Mouse (Mus musculus) stomach, embryonic 16.5 days (tissue): ENCODE data around the gene Tpcn2. TPM values are rescaled to one million over a fixed set of nuclear protein-coding genes. Genes with fewer than 3 reads are reported as not detected.

ENCODE experiments used
- ATAC-seq: fragments of 200-750 bp; cut with Nextera tagmentation; 2 replicates; pipeline ENCODE4 v1.8.0; 2017; ENCODE audit warnings: moderate number of reproducible peaks, moderate TSS enrichment; ENCODE audit not compliant: insufficient read depth, low FRiP score
- H3K27ac ChIP-seq: fragments of 300-500 bp; sonication (generic); 2 replicates; pipeline ENCODE4 v1.5.1; 2014; ENCODE audit warnings: low read length
- H3K27me3 ChIP-seq: fragments of 300-500 bp; sonication (generic); 2 replicates; pipeline ENCODE4 v1.6.1; 2014; ENCODE audit warnings: low read length, control low read depth, mixed read lengths; ENCODE audit not compliant: control insufficient read depth, insufficient read depth
- H3K36me3 ChIP-seq: fragments of 300-500 bp; sonication (generic); 2 replicates; pipeline ENCODE4 v1.6.1; 2014; ENCODE audit warnings: low read length; ENCODE audit not compliant: control insufficient read depth, insufficient read depth
- H3K4me1 ChIP-seq: fragments of 300-500 bp; sonication (generic); 2 replicates; pipeline ENCODE4 v1.6.1; 2014; ENCODE audit warnings: low read length, control low read depth, mixed read lengths; ENCODE audit not compliant: control insufficient read depth, insufficient read depth
- H3K4me2 ChIP-seq: fragments of 300-500 bp; sonication (generic); 2 replicates; pipeline ENCODE4 v1.6.1; 2014; ENCODE audit warnings: low read depth, low read length, mixed read lengths
- H3K4me3 ChIP-seq: fragments of 300-500 bp; sonication (generic); replicated peaks from 2 replicates; pipeline ENCODE4 v1.5.1; 2014; ENCODE audit warnings: mild to moderate bottlenecking, low read length
- H3K9ac ChIP-seq: fragments of 300-500 bp; sonication (generic); 2 replicates; pipeline ENCODE4 v1.6.1; 2014; ENCODE audit warnings: low read length
- H3K9me3 ChIP-seq: fragments of 300-500 bp; sonication (generic); replicated peaks from 2 replicates; pipeline ENCODE4 v1.6.1; 2016; ENCODE audit warnings: low read length, control low read depth; ENCODE audit not compliant: control insufficient read depth
- WGBS: fragments of 180-500 bp; shearing (Covaris S2); extraction: QIAGEN DNeasy Blood & Tissue Kit; methylation state at CpG from one replicate; pipeline ENCODE4 v1.1.7; 2014; 5-methylcytosine and 5-hydroxymethylcytosine counted together
- polyA plus RNA-seq: library from polyadenylated mRNA; unstranded; fragments of >200 nt; fragmentation: Nextera tagmentation; extraction: Ambion mirVana; gene quantifications from 2 replicates; pipeline ENCODE4 v1.2.1, GENCODE M21; 2015

Gene Tpcn2
- polyA plus RNA-seq, 1 experiment from 2014 or later, result 9.7 TPM

DNA sequence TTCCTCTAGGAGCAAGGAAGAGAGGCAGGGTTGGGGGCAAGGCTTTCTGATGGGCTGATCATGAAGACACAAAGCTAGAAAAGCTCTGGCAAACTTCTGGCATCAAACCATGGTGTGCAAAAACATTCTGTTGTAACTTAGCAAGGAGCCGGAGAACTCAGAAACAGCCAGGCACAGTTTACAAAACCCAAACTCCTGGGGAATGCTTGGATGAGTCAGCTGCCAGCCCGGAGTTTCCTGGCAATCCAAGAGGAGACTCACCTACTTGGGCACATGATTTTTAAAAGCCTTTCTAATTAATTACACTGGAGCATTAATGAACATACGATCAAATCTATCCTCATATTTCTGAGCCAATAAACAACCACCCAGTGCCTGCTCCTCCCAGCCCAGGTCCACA lies 28.3 kb upstream of the Tpcn2 start:
- Histone ChIP-seq H3K27me3 (no peaks in the 10 kb centered on the region), H3K9ac (no peak overlapping the region), H3K4me1 (no peaks in the 10 kb centered on the region), H3K27ac (no peak overlapping the region), H3K36me3 (no peaks in the 10 kb centered on the region), H3K4me3 (no peak overlapping the region), H3K4me2 (no peak overlapping the region), H3K9me3 (no peaks in the 10 kb centered on the region)
- ATAC-seq, result no peak
- WGBS, result 53% methylated on average over 3 of the region's 3 CpGs

- H3K9ac ChIP-seq, result no peak overlapping the region
- no peaks in the 10 kb centered on the region for H3K27me3 ChIP-seq
- H3K9me3 ChIP-seq, result no peaks in the 10 kb centered on the region
- H3K27ac ChIP-seq, result no peak overlapping the region
- ATAC-seq, result no peak
- no peaks in the 10 kb centered on the region for H3K36me3 ChIP-seq
- no peak overlapping the region for H3K4me3 ChIP-seq
- 52% methylated on average over 5 of the region's 5 CpGs for WGBS
- H3K4me2 ChIP-seq, result no peak overlapping the region
- H3K4me1 ChIP-seq, result no peaks in the 10 kb centered on the region
Measured at GRCm38 (mm10) chr7:145310526-145310925, 26.7 kb upstream of the Tpcn2 start.

- Histone ChIP-seq H3K4me3 (no peak overlapping the region), H3K36me3 (no peaks in the 10 kb centered on the region), H3K4me1 (no peaks in the 10 kb centered on the region), H3K4me2 (no peak overlapping the region), H3K27me3 (no peaks in the 10 kb centered on the region), H3K27ac (no peak overlapping the region), H3K9me3 (no peaks in the 10 kb centered on the region), H3K9ac (no peak overlapping the region)
- 72% methylated on average over 1 of the region's 1 CpGs for WGBS
- no peak for ATAC-seq
Measured at GRCm38 (mm10) chr7:145309877-145310276, 26.1 kb upstream of the Tpcn2 start.

GRCm38 (mm10) chr7:145308866-145309265 lies 25.1 kb upstream of the Tpcn2 start:
- Histone ChIP-seq H3K4me3 (no peak overlapping the region), H3K27me3 (no peaks in the 10 kb centered on the region), H3K9me3 (no peaks in the 10 kb centered on the region), H3K4me1 (no peaks in the 10 kb centered on the region), H3K4me2 (no peak overlapping the region), H3K9ac (no peak overlapping the region), H3K27ac (no peak overlapping the region), H3K36me3 (no peaks in the 10 kb centered on the region)
- 55% methylated on average over 4 of the region's 4 CpGs for WGBS
- peak; percentile 30; the same call in 1 of the 2 replicates for ATAC-seq

DNA sequence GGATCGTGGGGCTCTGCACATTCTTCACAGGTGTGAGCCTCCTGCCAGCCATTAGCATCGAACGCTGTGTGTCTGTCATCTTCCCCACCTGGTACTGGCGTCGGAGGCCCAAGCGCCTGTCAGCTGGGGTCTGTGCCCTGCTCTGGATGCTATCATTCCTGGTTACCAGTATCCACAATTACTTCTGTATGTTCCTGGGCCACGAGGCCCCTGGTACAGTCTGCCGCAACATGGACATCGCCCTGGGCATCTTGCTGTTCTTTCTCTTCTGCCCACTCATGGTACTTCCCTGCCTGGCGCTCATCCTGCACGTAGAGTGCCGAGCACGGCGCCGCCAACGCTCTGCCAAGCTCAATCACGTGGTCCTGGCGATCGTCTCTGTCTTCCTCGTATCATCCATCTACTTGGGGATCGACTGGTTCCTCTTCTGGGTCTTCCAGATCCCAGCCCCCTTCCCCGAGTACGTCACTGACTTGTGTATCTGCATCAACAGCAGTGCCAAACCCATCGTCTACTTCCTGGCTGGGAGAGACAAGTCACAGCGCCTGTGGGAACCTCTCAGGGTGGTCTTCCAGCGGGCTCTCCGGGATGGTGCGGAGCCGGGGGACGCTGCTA lies 24.4 kb upstream of the Tpcn2 start:
- Histone ChIP-seq H3K4me2 (no peak overlapping the region), H3K27me3 (no peaks in the 10 kb centered on the region), H3K4me1 (peaks cover 1% of the 10 kb centered on the region; the same call in 1 of the 2 replicates), H3K36me3 (no peaks in the 10 kb centered on the region), H3K9me3 (no peaks in the 10 kb centered on the region), H3K27ac (no peak overlapping the region), H3K4me3 (no peak overlapping the region), H3K9ac (no peak overlapping the region)
- WGBS, result 70% methylated on average over 30 of the region's 30 CpGs
- ATAC-seq, result no peak

- no peaks in the 10 kb centered on the region for H3K27me3 ChIP-seq
- no peak for ATAC-seq
- no peaks in the 10 kb centered on the region for H3K36me3 ChIP-seq
- H3K4me2 ChIP-seq, result no peak overlapping the region
- H3K9me3 ChIP-seq, result no peaks in the 10 kb centered on the region
- no peak overlapping the region for H3K9ac ChIP-seq
- H3K4me1 ChIP-seq, result peaks cover 5% of the 10 kb centered on the region
- 83% methylated on average over 10 of the region's 10 CpGs for WGBS
- no peak overlapping the region for H3K4me3 ChIP-seq
- H3K27ac ChIP-seq, result no peak overlapping the region
Measured at GRCm38 (mm10) chr7:145307636-145308035, 23.8 kb upstream of the Tpcn2 start.

DNA sequence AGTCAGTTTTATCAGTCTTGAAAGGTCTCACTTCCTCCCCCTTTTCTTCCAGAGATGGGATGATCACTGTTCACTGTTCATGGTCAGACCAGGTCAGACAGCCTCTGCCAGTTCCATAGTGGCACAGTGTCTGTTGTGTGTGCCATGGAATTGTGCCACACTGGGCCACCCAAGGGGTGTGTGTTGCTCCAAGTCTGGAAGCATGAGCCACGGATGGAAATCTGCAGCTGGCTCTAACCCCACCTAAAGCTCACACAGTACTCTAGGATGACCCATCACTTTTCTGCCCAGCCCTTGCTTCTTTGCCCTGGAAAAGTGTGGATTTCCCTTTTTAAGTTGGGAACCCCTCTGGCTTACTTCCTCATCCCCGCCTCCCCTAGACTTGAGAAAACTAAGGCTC lies 20.3 kb upstream of the Tpcn2 start:
- Histone ChIP-seq H3K27me3 (no peaks in the 10 kb centered on the region), H3K4me1 (peaks cover 22% of the 10 kb centered on the region), H3K4me3 (no peak overlapping the region), H3K4me2 (no peak overlapping the region), H3K36me3 (no peaks in the 10 kb centered on the region), H3K9me3 (no peaks in the 10 kb centered on the region), H3K27ac (no peak overlapping the region), H3K9ac (no peak overlapping the region)
- ATAC-seq, result no peak
- WGBS, result 75% methylated on average over 2 of the region's 2 CpGs

- Histone ChIP-seq H3K9me3 (no peaks in the 10 kb centered on the region), H3K4me3 (peak overlapping the region; percentile 29), H3K27me3 (no peaks in the 10 kb centered on the region), H3K9ac (peak overlapping the region; percentile 54), H3K27ac (peak overlapping the region; percentile 80), H3K4me1 (peaks cover 23% of the 10 kb centered on the region), H3K36me3 (no peaks in the 10 kb centered on the region), H3K4me2 (peak overlapping the region; percentile 53)
- whole genome bisulfite sequencing, result 5% methylated on average over 18 of the region's 20 CpGs
- ATAC-seq, result peak; percentile 89
Measured at GRCm38 (mm10) chr7:145302488-145303285, 18.9 kb upstream of the Tpcn2 start.

GRCm38 (mm10) chr7:145301341-145302005 lies 17.7 kb upstream of the Tpcn2 start:
- no peaks in the 10 kb centered on the region for H3K9me3 ChIP-seq
- H3K27me3 ChIP-seq, result no peaks in the 10 kb centered on the region
- WGBS, result 70% methylated on average over 6 of the region's 6 CpGs
- ATAC-seq, result no peak
- H3K4me2 ChIP-seq, result peak overlapping the region; percentile 40
- H3K4me3 ChIP-seq, result peak overlapping the region; percentile 25; the same call in 1 of the 2 replicates
- peak overlapping the region; percentile 43 for H3K9ac ChIP-seq
- H3K27ac ChIP-seq, result peak overlapping the region; percentile 80; the same call in 1 of the 2 replicates
- peaks cover 23% of the 10 kb centered on the region for H3K4me1 ChIP-seq
- no peaks in the 10 kb centered on the region for H3K36me3 ChIP-seq
